Mouse (Mus musculus): Measurements from ENCODE around the gene Usp25. TPM values are rescaled to one million over a fixed set of nuclear protein-coding genes. Genes with fewer than 3 reads are reported as not detected.

Usp25 gene
- total RNA-seq (2021): 10 to 100 TPM; 29.8 to 36.6 TPM
- long read RNA-seq, experiment 1, full-length matches to known transcripts: 11 of 17 reads
- long read RNA-seq, experiment 1, partial matches to known transcripts: 5 of 17 reads
- long read RNA-seq, experiment 1, other reads (novel, unspliced or antisense): 1 of 17 reads
- long read RNA-seq, experiment 2, full-length matches to known transcripts: 23 of 35 reads
- long read RNA-seq, experiment 2, partial matches to known transcripts: 8 of 35 reads
- long read RNA-seq, experiment 2, other reads (novel, unspliced or antisense): 4 of 35 reads

DNA sequence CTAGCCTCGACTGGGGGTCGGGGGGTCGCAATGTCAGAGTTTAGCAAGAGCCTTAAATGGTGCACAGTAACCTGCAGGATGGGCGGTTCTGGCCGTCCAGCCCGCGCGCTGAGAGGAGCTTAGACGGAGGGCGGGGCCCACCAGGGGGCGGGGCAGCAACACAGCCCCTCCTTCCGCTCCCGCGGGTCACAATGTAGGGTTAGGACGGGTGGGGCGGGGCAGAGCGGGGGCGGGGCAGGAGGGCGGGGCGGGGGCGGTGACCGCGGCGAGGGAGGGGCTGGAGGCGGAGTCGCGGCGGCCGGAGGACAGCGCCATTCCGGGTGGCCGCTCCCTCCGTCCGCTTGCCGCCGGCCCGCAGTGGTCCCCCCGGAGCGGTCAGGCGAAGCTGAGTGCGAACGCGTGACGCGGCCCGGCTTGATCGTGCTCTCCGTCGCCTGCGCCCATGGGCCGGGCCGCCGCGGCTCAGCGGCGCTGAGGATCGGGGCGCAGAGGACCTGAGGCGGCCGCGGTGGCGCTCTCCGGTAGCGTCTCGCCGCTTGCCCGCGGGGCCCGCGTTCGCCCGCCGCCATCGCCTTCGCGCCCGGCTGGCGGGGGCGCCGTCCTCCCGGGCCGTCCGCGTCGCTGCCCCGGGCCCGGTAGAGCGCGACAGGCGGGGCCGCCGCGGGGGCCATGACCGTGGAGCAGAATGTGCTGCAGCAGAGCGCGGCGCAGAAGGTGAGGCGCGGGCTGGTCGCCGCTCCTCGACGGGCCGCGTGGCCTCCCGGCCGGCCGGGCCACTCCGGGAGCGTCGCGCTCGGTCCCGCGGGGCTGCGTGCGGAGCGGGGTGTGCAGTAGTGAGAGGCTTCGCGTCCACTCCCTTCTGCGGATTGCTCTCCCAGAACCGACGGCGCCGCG is at the start of gene Usp25:
Gene Usp25 (plus strand): TSS at position 280 of the 894 bp plus-strand sequence.
- H3K27ac ChIP-seq: peak within 1 kb of the TSS; percentile 91
- TF ChIP-seq CTCF (conservative IDR thresholded peaks at IDR 0.05): peak; percentile 25
- peak within 1 kb of the TSS; percentile 78 for H3K4me3 ChIP-seq
- DNase-seq (ENCODE audit: low spot score in 2 of 2): peak; percentile 78 to 81

GRCm38 (mm10) chr16:76967593-76968275 is 45.8 kb upstream of the Usp25 start:
- H3K4me3 ChIP-seq: no peak overlapping the region
- no peak overlapping the region for H3K27ac ChIP-seq
- DNase-seq (ENCODE audit: low spot score in 2 of 2): no peak
- TF ChIP-seq CTCF (conservative IDR thresholded peaks at IDR 0.05): no peak

GRCm38 (mm10) chr16:76971211-76971610 is 42.3 kb upstream of the Usp25 start:
- DNase-seq (ENCODE audit: low spot score in 2 of 2): no peak

GRCm38 (mm10) chr16:76976787-76977430 is 36.6 kb upstream of the Usp25 start:
- Histone ChIP-seq H3K4me3 (no peak overlapping the region), H3K27ac (no peak overlapping the region)
- no peak for TF ChIP-seq CTCF (conservative IDR thresholded peaks at IDR 0.05)
- DNase-seq (ENCODE audit: low spot score in 2 of 2): no peak

More at GRCm38 (mm10) chr16:76971211-76971610, 42.3 kb upstream of the Usp25 start:
- TF ChIP-seq CTCF (conservative IDR thresholded peaks at IDR 0.05): no peak
- Histone ChIP-seq H3K27ac (no peak overlapping the region), H3K4me3 (no peak overlapping the region)

GRCm38 (mm10) chr16:76983696-76984095 is 29.8 kb upstream of the Usp25 start:
- Histone ChIP-seq H3K4me3 (no peak overlapping the region), H3K27ac (no peak overlapping the region)
- DNase-seq (ENCODE audit: low spot score in 2 of 2): no peak
- no peak for TF ChIP-seq CTCF (conservative IDR thresholded peaks at IDR 0.05)

GRCm38 (mm10) chr16:76987711-76988110 is 25.8 kb upstream of the Usp25 start:
- TF ChIP-seq CTCF (conservative IDR thresholded peaks at IDR 0.05): no peak
- DNase-seq (ENCODE audit: low spot score in 2 of 2): no peak

DNA sequence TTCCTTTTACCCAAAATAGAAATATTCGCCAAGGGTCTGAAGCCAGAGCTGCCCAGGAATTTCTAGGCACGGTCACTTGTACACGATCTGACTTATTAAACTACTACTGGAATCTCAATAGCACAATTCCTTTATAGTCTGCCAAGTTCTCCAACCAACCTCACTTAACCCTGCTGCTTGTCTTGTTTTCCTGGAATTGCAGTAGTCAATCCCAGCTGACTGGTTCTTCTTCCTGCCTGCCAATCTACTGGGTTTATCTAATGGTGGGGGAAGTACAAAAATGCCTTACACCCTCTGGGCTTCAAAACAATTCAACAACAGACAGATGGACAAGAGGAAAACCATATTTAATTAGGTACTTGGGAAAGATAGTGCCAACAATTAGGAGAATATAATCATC is 9.6 kb upstream of the Usp25 start:
- DNase-seq (ENCODE audit: low spot score in 2 of 2): no peak
- TF ChIP-seq CTCF (conservative IDR thresholded peaks at IDR 0.05): no peak

More at GRCm38 (mm10) chr16:76987711-76988110, 25.8 kb upstream of the Usp25 start:
- Histone ChIP-seq H3K4me3 (no peak overlapping the region), H3K27ac (no peak overlapping the region)

GRCm38 (mm10) chr16:77009173-77009572 is 4.3 kb upstream of the Usp25 start:
- H3K4me3 ChIP-seq: no peak overlapping the region
- no peak overlapping the region for H3K27ac ChIP-seq
- no peak for TF ChIP-seq CTCF (conservative IDR thresholded peaks at IDR 0.05)
- no peak for DNase-seq (ENCODE audit: low spot score in 2 of 2)

More for the DNA sequence above, 9.6 kb upstream of the Usp25 start:
- H3K27ac ChIP-seq: no peak overlapping the region
- H3K4me3 ChIP-seq: no peak overlapping the region

DNA sequence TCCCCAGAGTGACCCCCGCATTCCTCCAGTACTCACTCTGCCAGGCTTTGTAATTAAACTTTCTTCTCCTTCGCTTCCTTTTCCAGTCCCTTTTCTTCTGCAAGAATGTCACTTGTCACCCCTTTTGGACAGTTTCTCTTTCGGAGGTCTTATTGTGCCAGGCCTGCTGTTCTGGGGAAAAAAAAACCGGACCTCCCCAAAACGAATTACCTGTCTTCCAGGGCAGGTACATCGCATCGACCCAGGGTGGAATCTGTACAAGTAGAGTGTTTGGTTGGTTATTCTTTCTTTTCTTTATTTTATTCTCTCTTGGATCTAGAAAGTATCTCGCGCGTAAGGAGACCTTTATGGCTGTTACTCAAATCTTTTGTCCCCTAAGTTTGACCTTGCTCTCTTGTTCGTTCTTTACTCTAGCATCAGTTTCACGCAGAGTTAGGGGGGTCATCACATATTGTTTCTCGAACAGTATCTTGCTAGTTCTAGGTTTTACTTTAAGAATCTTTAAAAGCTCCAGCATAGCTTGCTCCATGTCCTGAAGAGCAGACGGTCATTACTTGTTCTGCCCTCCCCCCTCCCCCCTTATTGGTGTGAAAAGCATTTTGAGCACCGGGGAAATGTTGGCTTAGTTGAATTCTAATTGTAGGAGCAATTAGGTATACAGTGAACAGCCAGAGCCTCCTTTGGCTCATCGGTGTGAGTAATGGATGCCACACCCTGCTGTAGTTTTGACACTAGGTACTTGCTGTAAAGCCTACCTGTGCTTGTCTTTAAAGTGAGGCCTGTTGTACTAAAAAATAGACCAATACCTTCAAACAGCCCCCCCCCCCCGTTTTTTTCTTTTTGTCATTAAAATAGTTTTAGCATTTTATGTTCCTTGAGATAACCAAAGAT is 1.1 kb downstream of the Usp25 start:
- Histone ChIP-seq H3K4me3 (peak overlapping the region; percentile 78), H3K27ac (peak overlapping the region; percentile 91)
- no peak for TF ChIP-seq CTCF (conservative IDR thresholded peaks at IDR 0.05)
- DNase-seq (ENCODE audit: low spot score in 2 of 2): no peak

GRCm38 (mm10) chr16:77015380-77016346 is 2.2 kb downstream of the Usp25 start:
- peak overlapping the region; percentile 78 for H3K4me3 ChIP-seq
- DNase-seq (ENCODE audit: low spot score in 2 of 2): no peak
- TF ChIP-seq CTCF (conservative IDR thresholded peaks at IDR 0.05): no peak
- 0 out of 2 replicates have a peak overlapping the region, but pooled peaks have one; percentile 91 for H3K27ac ChIP-seq
